Mouse (Mus musculus) cerebellum, adult 18-20 months (tissue): Measurements from ENCODE around the gene Lrguk.

Source experiments
- DNase-seq, 2 experiments: peaks; one replicate each; pipeline ENCODE4 v3.0.0; 2021

Gene Lrguk

DNA sequence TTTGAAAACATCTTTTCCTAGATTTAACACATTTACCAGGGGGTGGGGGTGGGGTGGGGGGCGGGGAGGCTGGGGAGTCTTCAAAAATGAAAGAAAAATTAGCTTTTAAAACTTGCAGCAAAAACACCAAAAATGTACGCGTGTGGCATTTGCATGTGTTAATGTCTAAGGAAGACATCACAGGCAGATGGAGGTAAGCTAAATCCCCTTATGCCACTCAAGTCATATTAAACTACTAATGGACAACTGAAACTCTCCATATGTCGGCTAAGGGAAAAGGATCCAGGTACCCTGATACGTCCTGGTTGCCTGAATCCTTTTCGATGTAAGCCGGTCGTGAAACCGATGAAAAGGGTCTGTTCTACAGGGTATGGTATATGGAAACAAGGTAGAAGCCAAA, 119.8 kb downstream of the Lrguk start:
- no peak for DNase-seq

DNA sequence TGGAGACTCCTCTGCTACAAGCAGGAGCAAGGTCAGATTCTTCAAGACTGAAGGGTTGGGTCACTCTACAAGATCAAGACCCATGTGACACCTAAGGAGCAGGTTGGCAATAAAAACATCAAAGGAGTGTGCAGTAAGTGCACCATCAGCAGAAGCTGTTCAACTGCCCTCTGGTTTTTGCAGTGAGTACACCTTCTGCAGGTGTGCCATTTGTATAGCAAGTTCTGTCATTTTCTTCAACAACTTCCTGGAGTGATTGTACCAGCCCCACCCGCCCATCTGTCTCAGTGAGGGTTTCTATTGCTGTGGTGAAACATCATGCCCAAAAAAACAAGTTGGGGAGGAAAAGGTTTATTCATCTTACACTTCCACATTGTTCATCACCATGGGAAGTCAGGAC, 120.6 kb downstream of the Lrguk start:
- DNase-seq: no peak

GRCm38 (mm10) chr6:34153069-34154052, 124.1 kb downstream of the Lrguk start:
- DNase-seq: no peak

- DNase-seq: no peak
Measured at GRCm38 (mm10) chr6:34154202-34154601, 125.0 kb downstream of the Lrguk start.

GRCm38 (mm10) chr6:34155137-34155804, 126.0 kb downstream of the Lrguk start:
- DNase-seq: no peak

- DNase-seq: no peak
Measured at GRCm38 (mm10) chr6:34156057-34156456, 126.8 kb downstream of the Lrguk start.

- DNase-seq: no peak
Measured at GRCm38 (mm10) chr6:34156841-34157748, 127.8 kb downstream of the Lrguk start.

DNA sequence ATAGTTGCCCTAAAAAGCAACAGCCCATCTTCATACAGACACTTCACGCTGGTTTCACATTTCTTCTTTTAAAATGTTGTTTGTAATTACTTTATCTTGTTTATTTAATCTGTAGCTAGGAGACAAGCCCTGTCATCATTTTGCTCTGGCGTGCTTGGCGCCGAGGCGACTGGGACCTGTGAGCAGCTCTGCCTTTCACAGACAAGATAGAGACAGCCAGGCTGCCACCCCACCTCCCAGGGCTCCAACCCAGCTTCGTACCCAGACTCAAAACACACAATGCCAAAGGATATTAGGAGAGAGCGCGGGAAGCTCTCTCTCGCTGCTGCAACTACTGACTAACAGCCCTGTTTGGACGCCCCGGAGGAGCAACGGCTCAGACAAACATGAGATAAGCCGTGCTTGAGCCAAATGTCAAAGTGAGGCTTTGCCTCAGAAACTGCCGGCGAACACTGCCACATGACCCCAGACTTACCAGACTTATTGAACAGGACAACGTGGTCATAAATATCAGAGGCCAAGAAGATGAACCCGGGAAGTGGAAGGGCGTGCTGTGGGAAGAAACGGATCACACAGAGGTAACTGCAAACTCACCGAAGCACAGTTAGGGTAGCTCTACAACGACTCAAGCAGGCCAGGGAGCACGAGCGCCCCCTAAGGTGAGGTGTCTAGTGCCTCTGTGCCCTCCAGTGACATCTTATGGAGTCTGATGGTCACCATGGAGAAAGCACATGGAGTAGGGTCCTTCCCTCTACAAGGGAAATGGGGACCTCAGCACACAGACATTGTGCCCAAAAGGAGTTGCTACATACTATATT, 131.0 kb downstream of the Lrguk start:
- DNase-seq: no peak

GRCm38 (mm10) chr6:34160816-34161310, 131.6 kb downstream of the Lrguk start:
- no peak for DNase-seq

- no peak for DNase-seq
Measured at GRCm38 (mm10) chr6:34161511-34161910, 132.3 kb downstream of the Lrguk start.

- no peak for DNase-seq
Measured at GRCm38 (mm10) chr6:34162607-34163006, 133.4 kb downstream of the Lrguk start.

- DNase-seq: no peak
Measured at GRCm38 (mm10) chr6:34163014-34163413, 133.8 kb downstream of the Lrguk start.

- DNase-seq: no peak
Measured at GRCm38 (mm10) chr6:34168834-34169233, 139.6 kb downstream of the Lrguk start.

GRCm38 (mm10) chr6:34170844-34171494, 141.7 kb downstream of the Lrguk start:
- no peak for DNase-seq

- DNase-seq: no peak
Measured at GRCm38 (mm10) chr6:34171748-34172457, 142.7 kb downstream of the Lrguk start.

DNA sequence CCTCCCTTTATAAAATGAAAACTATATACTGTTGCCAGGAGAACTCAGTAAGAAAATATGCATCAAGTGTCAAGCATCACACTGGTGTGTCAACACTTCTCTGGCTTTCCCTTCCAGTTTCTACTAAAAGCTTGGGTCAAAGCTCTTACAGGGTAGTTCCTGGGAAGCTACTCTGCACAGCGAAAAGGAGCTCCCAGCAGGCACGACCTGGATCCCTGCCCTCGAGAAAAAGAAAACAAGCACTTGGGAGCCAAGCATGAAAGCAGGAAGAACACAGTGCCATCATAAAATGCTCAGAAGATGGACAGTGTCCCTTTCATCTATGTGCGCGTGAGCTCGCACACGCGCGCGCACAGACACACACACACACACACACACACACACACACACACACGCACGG, 144.0 kb downstream of the Lrguk start:
- no peak for DNase-seq

DNA sequence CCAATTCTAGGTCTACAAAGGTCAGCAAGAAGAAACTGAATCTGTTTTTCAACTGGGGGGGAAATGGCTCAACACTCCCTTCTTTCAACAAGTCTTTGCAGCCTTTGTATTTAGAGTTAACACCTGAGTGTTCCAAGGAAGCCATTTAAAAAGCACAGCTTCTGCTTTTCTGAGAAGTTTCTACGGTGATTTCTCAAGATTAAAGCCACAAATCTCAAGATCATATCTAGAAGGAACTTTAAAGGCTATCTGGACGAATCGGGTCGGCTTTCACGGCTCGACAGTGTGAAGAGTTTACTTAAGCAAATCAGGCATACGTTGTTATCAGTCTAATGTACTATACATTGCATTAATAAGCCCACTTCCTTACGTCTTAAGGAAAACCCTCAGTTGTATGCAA, 145.5 kb downstream of the Lrguk start:
- no peak for DNase-seq

DNA sequence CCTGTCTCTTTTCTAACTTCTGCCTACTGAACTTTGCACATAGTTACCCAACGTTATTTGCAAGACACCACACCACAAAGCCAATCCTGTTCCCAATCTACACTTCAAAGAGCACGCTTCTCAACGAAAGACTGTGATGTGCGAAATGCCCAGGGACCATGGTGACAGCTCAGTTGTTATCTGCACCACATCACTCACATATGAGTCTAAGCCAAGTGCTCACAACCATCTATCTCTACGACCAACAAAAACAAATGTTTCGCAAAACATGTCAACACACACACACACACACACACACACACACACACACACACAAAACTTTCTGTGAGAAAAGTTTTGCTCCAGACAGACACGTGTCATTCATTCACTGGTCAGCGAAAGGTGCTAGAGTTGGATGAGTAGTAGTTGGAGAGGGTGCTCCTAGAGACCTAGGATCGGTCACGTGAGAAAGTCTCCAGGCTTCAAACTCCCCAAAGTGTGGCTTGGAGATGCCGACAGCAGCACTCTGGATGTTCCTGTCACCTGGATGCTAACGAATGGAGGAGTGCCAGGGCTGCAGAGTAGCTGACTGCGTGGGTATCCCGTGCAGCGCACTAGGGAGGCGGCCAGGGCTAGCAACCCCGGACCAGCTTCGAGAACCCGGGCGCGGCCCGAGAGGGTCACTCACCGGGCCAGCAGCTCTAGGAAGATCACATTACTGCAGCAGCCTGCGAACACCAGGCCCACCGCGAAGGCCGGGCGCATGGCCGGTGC, 147.0 kb downstream of the Lrguk start:
- DNase-seq: peak; percentile 8 to 37

DNA sequence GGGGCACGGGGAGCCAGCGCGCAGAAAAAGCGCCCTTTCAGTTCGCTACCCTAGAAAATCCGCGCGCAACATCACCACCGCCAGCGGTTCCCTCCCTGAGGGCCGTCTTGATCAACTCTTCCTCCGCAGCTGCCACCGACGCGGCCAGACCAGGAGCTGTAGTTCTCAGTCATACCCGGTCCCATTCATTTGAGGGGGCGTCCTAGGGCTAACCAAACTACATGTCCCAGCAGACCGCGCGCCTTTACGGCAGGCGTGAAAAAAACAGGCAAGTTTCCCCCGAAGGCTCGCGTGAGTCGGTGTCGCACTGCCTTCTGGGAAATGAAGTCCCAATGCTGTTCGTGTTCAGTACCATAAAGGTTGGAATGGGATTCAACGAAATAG, 147.6 kb downstream of the Lrguk start, which contains the start of gene Slc35b4:
TSS of gene Slc35b4 (minus strand) at position 248 of the 384 bp plus-strand sequence.
- DNase-seq: peak; percentile 91 to 98

- no peak for DNase-seq
Measured at GRCm38 (mm10) chr6:34179007-34179406, 149.8 kb downstream of the Lrguk start.
